Mouse (Mus musculus): ENCODE data around the gene Nfyb.

The Nfyb gene

DNA sequence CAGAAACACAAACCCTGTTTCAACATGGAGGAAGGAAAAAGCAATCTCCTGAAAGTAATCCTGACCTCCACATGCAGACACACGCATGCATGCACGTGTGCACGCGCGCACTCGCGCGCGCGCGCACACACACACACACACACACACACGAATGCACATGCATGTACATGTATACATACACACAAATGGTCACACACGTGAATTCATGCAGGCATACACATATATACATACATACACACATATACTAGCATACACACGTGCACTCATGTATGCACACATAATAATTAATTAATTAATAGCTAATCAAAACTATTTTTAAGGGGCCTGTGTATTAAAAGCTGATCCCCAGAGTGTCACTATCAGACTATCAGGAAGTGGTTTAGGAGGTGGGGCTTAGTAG, 15.9 kb upstream of the Nfyb start:
- no peak for DNase-seq (ENCODE audit: low spot score)

DNA sequence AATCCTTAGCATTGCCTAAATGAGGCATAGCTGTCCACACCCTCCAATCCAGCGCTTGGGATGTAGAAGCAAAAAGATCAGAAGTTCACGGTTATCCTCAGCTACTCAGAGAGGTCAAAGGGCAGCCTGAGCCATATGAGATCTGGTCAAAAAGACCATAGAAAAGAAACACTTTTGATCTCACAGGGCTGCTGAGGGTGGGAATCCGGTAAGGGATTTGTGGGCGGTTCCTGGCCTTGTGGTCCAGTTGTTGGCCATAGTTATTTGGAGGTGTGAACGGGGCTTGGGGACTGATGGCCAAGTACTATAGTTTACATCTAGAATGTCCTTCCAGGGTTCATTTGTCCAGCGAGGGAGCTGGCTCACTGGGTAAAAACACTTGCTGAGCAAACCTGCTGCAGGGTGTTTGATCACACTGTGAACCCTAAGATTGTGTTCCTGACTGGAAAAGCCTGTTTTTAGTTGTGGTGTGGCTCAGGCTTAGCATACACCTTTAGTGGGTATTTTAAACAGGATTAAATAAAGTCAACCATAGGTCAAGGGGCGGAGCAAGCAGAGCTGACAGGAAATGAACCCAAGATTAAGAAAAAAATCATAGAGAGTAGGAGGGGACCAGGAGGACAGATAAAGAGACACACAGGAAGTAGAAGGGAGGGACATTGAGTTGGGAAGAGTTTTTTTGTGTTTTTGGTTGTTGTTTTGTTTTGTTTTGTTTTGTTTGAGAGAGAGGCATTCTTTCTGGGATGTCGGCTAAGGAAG, 15.0 kb upstream of the Nfyb start:
- no peak for DNase-seq (ENCODE audit: low spot score)

DNA sequence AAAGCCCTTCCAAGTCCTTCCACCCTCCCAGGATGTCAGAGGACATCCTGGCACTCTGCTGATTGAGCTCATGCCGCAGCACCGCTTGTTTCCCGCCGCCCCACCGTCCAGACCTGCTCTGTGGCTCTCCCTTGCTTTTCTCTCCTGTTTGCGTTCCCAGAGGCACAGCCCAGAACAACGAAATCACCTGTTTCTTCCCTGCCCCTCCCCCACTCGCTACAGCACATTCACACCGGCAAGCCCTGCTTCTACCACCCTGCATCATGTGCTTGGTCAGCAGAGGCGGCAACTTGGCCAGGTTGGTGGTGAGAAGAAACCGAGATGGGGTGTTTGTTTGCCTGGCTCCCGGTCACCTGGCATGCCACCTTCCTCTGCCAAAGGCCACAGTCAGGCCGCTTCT, 13.9 kb upstream of the Nfyb start:
- no peak for DNase-seq (ENCODE audit: low spot score)

DNA sequence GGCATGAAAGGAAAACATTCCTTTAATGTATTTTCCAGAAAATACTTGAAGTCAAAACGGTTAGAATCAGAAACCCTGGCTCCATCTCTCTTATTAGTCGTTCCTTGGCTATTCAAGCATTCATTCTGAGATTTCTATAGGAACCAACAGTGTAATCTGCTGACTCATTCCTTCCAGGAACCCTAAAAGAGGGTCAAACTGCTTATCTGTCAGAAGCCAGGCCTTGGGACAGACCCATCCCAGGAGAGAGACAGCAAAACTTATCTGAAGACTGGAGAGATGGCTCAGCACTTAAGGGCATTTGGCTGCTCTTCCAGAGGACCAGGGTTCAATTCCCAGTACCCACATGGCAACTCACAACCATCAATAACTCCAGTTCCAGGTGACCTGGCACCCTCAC, 13.1 kb upstream of the Nfyb start:
- DNase-seq (ENCODE audit: low spot score) = no peak

DNA sequence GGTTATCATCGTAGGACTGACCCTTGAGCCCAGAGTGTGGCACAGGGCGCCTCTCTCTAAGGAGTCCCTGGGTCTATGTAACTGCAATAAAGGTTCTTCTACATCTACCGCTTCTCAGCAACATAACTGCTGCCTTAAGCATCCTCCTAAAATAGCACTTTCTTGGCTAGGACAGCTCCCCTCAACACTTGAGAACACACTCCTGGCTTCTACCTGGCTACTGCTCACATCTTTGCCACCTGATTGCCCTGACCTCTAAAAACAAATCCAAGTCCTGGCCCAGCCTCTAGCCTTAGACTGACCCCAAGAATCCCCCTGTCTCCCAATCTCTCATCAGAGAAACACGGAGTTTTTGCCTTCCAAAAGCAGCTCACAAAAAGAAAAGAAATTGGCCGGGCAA, 10.9 kb upstream of the Nfyb start:
- no peak for DNase-seq (ENCODE audit: low spot score)

DNA sequence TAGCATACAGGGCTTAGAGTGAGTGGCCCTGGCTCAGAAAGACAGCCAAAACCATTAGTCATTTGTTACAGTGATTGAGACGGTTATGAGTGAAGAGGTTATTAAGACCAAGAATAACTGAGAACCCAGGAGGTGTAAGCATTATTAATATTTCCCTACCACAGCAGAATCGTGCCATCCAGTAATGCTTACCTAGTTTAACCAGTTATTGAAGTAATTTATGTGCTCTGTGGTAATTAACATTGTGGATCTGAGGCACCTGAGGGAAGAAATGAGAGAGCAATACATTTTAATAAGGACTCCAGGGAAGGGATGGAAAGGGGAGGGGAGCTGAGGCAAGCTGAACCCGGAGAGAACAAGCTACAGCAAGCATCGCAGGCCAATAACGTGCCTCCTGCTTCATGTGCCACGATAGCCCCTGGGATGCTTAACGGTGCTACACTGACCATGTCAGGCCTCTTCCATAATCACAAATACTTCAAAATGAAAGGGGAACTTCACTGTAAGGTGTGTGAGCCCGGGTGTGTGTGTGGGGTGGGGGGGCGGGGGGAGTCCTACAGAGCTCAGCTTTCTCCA, 7.7 kb upstream of the Nfyb start:
- no peak for DNase-seq (ENCODE audit: low spot score)

DNA sequence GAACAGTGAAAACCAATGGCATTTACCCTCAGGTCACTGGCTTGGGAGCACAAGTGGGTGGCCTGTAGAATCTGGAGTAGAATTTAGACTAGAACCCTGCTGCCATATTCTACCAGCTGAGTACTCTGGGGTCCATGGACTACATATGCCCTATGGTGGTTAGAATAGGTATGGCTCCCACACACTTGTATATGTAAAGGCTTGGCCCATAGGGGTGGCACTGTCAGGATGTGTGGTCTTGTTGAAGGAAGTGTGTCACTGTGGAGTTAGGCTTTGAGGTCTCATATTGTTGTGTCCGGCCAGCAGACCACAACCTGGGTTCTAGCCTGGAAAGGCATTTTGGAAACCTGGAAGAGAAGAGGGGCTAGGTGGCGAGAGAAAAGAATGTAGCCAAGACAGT, 6.8 kb upstream of the Nfyb start:
- DNase-seq (ENCODE audit: low spot score) = no peak

DNA sequence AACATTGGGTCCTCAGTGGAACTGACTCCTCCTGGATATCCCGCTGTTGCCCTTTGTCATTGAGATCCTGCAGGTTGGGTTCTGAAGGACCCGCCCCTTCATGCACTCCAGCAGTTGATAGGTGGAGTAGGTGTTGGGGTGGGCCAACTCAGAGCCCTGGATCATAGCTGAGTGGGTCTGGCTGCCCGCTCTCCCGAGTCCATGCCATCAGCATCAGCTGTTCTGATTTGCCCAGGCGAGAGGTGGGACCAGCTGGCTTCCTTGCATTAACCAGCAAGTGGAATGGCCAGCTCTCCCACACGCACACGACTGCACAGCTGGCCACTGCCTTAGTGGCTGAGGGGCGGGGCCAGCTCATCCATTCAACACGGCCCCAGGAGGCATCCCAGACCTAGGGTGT, 5.0 kb upstream of the Nfyb start:
- no peak for DNase-seq (ENCODE audit: low spot score)

DNA sequence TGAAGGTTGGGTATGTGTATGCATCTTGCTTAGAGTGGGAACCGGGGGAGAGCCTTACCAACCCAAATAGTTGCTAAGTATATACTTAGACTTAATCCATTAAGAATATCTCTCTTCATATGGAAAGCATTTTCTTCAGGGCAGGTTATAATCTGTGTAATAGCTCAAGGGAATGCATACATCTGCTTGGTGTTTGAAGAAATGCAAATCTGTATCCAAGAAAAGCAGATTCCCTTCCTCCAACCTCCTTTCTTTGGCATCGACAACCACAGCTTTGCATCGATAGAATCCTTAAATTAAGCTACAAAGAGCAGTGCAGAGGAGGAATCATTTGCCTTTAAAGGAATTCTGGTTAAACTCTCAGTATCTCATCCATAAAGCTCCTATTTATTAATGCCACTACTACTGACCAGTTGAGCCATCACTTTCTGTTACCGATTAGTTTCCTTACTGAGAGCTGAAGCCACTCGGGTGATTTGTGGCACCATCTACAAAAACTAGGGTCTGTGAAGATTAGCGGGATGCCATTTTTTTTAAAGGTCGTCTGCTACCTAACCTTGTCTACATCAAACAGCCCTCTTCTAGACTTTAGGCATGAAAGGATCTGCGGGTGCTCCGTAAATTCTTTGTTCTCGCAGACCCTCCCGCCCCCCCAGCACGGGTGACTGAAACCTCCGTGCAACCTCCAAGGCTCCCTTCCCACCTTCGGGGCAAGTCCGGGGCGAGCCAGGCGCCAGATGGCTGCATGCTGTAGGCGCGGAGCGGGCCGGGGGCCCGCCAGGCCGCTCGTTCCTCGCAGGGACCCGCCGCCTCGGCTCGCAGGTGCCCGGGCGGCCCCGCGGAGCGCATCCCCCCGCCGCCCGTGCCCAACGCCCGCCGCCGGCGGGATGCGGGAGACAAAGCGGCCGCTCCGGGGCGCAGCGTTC, 925 bp downstream of the Nfyb start:
- peak; percentile 50 for DNase-seq (ENCODE audit: low spot score)

DNA sequence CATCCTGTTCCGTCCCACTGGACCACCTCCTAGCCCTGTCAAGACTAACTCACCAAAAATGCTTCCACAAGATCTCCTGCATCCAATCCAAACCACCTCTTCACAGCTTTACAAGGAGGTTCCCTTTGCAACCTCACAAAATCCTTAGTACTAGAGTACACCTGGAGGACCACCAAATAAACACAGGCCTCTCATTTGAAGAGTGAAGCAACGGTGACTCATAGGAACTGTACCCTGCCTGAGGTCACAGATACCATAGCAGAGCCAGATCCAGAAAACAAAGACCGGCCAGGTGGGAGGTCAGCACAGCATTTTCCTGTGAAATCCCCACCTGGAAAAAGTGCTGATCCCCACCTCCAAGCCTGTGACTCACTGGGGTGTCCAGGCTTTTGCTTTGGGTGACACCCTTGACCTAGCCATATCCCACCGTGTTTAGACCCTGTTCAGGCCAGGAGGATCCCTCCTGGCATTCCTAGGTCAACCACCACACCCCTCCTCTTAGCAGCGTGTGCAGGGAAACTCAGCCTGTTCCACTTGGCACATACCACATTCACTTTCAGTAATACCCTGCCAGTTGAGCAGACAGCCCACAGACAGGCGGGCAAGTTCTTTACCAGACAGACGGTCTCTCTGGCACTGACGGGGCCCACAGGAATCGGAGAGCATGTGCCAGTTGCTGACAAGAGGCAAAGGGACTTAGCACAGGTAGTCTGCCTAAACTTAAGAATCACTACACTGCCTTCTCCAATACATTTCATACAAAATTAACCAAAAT, 2.7 kb downstream of the Nfyb start:
- DNase-seq (ENCODE audit: low spot score) = peak; percentile 12

DNA sequence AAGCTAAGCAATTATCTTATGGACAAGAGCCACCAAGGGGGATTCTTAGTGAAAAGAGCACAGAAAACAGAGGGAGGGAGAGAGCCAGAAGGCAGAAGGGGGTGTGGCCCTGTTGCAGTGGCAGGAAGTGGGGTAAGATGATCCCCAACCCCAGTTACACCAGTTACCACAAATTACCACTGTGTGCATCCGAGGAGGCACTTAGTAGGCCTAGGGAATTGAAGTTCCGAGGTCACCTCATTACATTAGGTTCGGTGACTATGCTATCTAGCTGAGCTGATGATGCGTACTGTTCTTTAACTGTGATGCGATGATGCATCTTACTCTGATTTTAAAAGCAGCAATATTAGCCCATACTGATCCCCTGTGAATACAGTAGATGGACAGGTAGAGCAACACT, 4.2 kb downstream of the Nfyb start:
- no peak for DNase-seq (ENCODE audit: low spot score)

DNA sequence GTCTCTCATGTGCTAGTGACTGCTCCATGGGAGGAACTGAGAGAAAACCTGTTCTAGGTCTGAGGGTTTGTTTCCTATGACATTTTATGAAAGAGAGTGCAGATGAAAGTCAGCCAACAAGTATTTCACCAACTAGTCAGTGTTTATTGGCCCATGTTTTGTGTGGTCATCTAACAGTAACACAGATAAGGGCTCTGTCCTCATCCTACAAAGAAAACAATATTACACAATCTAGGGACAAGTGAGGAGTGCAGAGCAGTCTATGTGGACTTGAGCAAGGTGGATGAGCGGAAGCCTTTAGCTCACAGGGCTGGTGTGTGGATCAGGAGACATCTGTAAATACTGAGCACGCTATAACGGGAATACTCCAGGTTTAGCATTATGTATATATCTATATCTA, 5.1 kb downstream of the Nfyb start:
- DNase-seq (ENCODE audit: low spot score) = no peak

DNA sequence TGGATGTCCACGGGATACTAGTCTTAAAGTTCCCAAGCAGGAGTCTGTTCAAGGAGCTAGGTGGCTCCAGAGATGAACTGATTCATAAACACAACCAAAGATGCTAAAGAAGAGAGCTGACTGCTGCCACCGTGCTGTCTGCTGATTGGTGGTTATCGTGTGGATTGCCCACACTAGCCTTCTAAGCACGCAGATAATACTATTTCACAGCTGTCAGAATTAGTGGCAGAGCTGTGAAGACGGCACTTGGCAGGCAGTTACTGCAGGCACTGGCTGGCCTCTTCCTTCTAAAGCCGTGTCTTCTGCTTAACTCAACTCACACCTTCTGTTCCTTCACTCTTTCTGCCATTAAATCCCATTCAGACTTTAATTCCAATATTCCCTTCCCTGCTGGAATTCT, 5.6 kb downstream of the Nfyb start:
- no peak for DNase-seq (ENCODE audit: low spot score)

DNA sequence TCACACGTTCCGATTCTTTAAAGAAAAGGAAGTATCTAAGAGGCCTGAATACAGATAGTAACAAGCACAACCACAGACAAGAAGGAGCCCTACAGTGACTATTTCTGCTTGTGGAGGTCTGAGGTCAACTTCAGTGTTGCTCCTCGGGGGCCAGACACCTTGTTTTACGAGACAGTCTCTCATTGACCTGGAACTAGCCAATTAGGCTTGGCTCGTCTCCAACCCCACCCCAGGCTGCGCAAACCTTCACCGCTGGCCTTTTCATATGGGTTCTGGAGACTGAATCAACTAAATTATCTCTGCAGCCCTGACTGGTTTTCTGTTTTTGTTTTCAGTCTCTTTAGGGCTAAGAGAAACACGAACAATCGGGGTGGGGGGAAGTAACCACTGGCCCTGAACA, 6.6 kb downstream of the Nfyb start:
- peak; percentile 62 for DNase-seq (ENCODE audit: low spot score)

DNA sequence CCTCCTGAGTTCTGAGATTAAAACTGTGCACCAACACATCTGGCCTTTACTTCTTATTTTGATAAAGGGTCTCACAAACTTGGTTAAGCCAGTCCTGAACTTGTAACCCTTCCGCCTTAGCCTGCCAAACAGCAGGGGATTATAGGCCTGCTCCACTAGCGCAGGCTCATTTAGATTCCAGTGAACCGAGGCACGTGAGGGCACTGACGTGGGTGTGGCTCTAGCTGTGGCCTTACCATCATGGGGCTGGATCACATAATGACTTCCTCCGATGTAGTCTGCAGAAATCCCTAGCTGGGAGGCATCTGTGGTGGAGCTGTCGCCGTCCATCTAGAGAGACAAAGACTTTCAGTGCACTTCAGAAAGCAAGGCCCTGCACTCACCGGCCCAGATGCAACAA, 7.5 kb downstream of the Nfyb start:
- DNase-seq (ENCODE audit: low spot score) = no peak

DNA sequence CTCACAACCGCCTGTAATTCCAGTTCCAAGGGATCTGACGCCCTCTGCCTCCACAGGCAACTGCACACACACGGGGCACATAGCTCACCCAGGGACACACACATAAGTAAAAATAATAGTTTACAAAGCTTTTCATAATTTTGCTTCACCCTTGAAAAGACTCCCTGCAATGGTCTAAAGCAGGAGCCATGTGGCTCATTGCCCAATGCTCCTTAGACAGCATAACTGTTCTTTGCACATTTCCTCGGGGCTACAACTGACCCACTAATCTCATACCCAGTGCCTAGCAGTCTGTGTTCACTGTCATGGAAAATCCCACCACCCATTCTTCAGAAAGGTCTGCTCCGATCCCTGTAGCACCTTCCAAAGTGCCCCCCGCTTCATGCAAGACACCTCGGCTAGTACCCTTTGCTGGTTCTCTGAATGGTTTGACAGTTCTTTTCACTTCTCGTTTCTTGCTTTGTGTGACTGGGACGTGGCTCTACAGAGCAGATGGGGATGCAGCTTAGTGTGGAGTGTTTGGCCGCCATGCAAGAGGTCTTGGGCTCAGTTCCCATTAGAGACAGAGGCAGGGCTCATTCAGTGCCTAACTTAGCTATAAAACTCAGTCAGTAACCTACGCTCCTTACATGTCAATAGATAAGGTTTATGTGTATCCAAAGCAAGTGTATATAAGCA, 8.6 kb downstream of the Nfyb start:
- no peak for DNase-seq (ENCODE audit: low spot score)

DNA sequence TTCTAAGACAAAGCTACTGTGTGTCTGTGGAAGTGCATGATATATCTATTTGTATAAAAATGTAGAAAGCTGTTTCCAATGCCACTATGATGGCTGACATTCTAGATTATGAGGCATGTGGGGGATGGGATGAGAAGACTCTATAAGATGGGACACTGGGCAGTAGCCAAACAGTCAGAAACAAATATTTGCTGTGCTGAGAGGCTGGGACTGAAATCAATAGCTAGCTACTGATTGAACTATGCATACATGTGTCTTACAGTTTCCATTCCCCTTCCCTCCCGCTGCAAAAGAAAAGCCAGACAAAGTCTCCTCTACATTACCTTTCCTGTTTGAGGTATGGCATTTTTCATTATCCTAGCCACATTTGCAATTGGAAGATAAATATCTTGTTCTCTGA, 9.3 kb downstream of the Nfyb start:
- DNase-seq (ENCODE audit: low spot score) = no peak

DNA sequence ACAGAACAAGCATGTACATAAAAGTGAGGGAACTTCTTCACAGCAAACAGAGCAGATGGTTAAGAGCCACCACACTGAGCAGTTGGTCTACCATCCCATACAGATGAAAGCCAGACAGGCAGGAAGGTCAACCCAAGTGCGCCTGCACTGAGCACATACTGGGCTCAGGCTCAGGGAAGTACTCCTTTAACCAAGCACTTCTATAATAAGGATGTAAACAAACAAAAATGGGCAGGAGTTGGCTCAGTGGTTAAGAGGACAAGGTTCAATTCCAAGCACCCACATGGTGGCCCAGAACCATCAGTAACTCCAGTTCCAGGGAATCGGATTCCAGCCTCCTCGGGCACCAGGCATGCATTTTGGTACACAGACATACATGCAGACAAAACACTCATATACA, 11.0 kb downstream of the Nfyb start:
- DNase-seq (ENCODE audit: low spot score) = no peak

DNA sequence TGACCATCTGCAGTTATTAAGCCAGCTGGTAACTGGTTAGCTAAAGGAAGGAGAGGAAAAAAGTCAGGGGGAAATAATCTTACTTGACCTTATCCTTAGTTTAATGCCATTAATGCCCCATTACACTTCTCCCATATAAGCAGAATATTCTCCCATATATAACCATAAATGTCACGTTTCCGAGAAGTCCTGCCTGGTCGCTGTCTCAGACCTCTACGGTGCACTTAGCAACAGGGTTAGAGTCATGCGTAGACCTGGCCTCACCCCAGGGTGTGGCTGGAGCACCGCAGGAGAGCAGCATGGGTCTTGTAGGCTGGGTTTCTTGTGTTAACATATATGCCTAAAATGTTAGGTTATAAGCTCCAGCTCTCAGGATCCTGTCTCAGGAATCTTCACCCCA, 13.2 kb downstream of the Nfyb start:
- DNase-seq (ENCODE audit: low spot score) = no peak

DNA sequence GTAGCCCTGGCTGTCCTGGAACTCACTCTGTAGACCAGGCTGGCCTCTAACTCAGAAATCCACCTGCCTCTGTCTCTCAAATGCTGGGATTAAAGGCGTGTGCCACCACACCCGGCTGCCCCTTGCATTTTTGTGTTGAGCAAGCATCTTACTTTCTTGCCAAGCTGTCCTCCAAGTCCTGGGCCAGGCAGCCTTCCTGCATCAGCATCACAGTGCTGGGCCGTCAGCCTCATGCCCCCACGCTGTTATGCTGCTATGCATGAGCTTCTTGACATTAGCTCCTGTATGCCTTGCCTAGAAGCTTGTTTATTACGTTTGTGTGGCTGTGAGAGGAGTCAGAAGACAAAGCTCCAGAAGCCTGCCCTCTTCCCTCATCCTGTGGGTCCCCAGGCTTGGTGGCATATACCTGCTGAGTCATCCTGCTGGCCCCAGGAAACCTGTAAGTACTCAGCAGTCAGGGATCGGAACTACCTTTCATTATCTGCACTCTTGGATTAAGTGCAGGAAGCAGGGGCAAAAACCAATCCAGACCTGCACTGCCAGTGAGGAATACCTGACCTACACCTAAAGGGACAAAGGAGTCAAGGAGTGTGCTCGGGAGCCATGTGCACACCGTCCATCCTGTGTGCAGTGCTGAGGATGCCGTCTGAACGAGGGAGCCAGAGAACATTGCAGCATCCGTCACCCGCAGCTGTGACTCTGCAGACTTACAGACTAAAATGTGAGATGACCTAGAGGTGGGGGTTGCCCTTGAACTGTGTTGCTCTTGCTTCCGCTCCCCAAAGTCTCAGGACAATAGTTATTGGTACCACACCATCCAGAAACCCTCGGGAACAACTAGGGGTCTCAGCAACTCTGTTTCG, 16.7 kb downstream of the Nfyb start:
- no peak for DNase-seq (ENCODE audit: low spot score)

DNA sequence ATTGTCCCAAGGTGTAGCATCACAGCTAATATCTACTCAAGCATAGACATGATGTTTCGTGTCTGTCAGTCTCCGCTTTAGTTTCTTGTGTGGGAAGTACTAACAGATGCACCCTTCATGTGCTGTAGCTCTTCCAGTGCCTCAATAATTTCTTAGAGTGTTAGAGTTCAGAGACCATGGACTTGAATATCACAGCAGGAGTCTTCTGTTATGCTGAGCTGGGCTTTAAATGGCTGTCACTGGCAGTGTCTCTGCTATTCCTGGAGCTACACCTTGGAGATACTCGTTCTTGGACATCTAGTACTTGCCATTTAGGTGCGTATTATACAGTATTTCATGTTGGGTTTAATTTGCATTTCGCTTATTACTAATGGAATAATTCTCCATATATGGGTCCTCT, 18.6 kb downstream of the Nfyb start:
- DNase-seq (ENCODE audit: low spot score) = no peak
